Mouse (Mus musculus): ENCODE measurements around the gene Zfp68.
"Not testable (repeated sequence)": the region's sequence is repeated elsewhere in the genome, so short reads cannot be mapped to it uniquely, and the experiment has no call there.

Zfp68 gene

GRCm38 (mm10) chr5:138619211-138620128, at the start of gene Zfp68:
Gene Zfp68, minus strand, starts transcription at chr5:138619761.
- DNase-seq = peak; percentile 95 to 97

- DNase-seq = peak; percentile 67
These were observed 39.4 kb upstream of the Zfp68 start for GRCm38 (mm10) chr5:138658922-138659321.

- DNase-seq = peak; percentile 57 to 61
These were observed 38.3 kb upstream of the Zfp68 start for GRCm38 (mm10) chr5:138657854-138658253.

- no peak for DNase-seq
These were observed 37.8 kb upstream of the Zfp68 start for GRCm38 (mm10) chr5:138657407-138657806.

GRCm38 (mm10) chr5:138656477-138657156, 37.1 kb upstream of the Zfp68 start:
- DNase-seq = peak; percentile 75 to 77

- DNase-seq = no peak
These were observed 33.4 kb upstream of the Zfp68 start for GRCm38 (mm10) chr5:138652911-138653310.

- DNase-seq = no peak
These were observed 22.2 kb upstream of the Zfp68 start for GRCm38 (mm10) chr5:138641761-138642160.

GRCm38 (mm10) chr5:138641081-138641480, 21.5 kb upstream of the Zfp68 start:
- DNase-seq = no peak

- DNase-seq = no peak
These were observed 16.9 kb upstream of the Zfp68 start for GRCm38 (mm10) chr5:138636486-138636885.

GRCm38 (mm10) chr5:138623478-138623875, 3.9 kb upstream of the Zfp68 start:
- DNase-seq = no peak

- peak; percentile 97 for DNase-seq
These were observed 3.3 kb upstream of the Zfp68 start, which contains the start of gene A430033K04Rik for GRCm38 (mm10) chr5:138622645-138623477. Gene A430033K04Rik, plus strand, starts transcription at chr5:138622859.

GRCm38 (mm10) chr5:138620836-138621235, 1.3 kb upstream of the Zfp68 start:
- DNase-seq = no peak

- peak in 1 of 2 experiments; percentile 34 for DNase-seq
These were observed 1.2 kb downstream of the Zfp68 start for GRCm38 (mm10) chr5:138618353-138618752.

- no peak for DNase-seq
These were observed 32.2 kb downstream of the Zfp68 start for GRCm38 (mm10) chr5:138587396-138587795.

- DNase-seq = peak; percentile 11 to 65
These were observed 47.9 kb downstream of the Zfp68 start for GRCm38 (mm10) chr5:138571623-138572022.

- not testable (repeated sequence) for DNase-seq
These were observed 54.9 kb downstream of the Zfp68 start, which contains the start of gene 1700123K08Rik for GRCm38 (mm10) chr5:138564612-138565011. Gene 1700123K08Rik, minus strand, starts transcription at chr5:138564712.

Data from cerebellum, postnatal 14 days (tissue).